In genomic region chr9:96961006-96961405, GRCm38 (mm10) we compare ENCODE assay signal across 8 mouse cellular contexts. TPM values are rescaled to one million over a fixed set of nuclear protein-coding genes. Genes with fewer than 3 reads are reported as not detected.
DNase-seq lines count a peak whose midpoint lies in the region; ATAC-seq and TF ChIP-seq lines count a peak whose summit lies in the region.

No protein-coding gene starts in this region.

- no peak overlapping the region for H3K4me2 ChIP-seq in neural tube, embryonic 12.5 days (replicated peaks)

- no peak overlapping the region for H3K27ac ChIP-seq in neural tube, embryonic 12.5 days
- H3K27ac ChIP-seq in small intestine, adult 2 months (ENCODE audit: insufficient read depth, low read depth, low read length): no peak overlapping the region

- H3K9me3 ChIP-seq in neural tube, embryonic 12.5 days: no peaks in the 10 kb centered on the region

- H3K4me3 ChIP-seq in neural tube, embryonic 12.5 days: no peak overlapping the region
- no peak overlapping the region for H3K4me3 ChIP-seq in small intestine, adult 2 months (ENCODE audit: low read depth, low read length)

- WGBS in neural tube, embryonic 12.5 days: 61% methylated on average over 7 of the region's 7 CpGs
- WGBS in small intestine, adult 2 months: 53% methylated on average over 7 of the region's 7 CpGs

- H3K9ac ChIP-seq in neural tube, embryonic 12.5 days: no peak overlapping the region

- 0 out of 2 replicates have a peak, but pooled peaks cover 8% of the 10 kb centered on the region for H3K36me3 ChIP-seq in neural tube, embryonic 12.5 days
- H3K36me3 ChIP-seq in small intestine, adult 2 months (ENCODE audit: control insufficient read depth, insufficient read depth, low read length): no peaks in the 10 kb centered on the region

- intact Hi-C loops in left cerebral cortex, postnatal 25 days (cut with DNase I): loop anchor here (2.0 kb wide), 3 partner anchors 44 to 108 kb away; partner anchors contain the start of gene Spsb4

- ATAC-seq in neural tube, embryonic 12.5 days (ENCODE audit: low FRiP score, low read depth): 0 out of 2 replicates have a peak, but pooled peaks have one; percentile 26
- ATAC-seq in common myeloid progenitor, adult 5-6 weeks (replicated peaks; ENCODE audit: low read depth, poor library complexity, severe bottlenecking): peak; percentile 80

- no peak for TF ChIP-seq POLR2A in small intestine, adult 2 months (IDR thresholded peaks at IDR 0.05; ENCODE audit: low read depth, low read length)

- peak; percentile 25 for DNase-seq in gastrocnemius, adult 18-20 months (ENCODE audit: low spot score)
- no peak for DNase-seq in gastrocnemius, postnatal 4 days (ENCODE audit: low spot score in 2 of 2)
- DNase-seq in neural tube, embryonic 10.5 days (ENCODE audit: extremely low spot score, low spot score): no peak
- peak; percentile 29 to 42 for DNase-seq in left cerebral cortex, postnatal 25 days (ENCODE audit: low spot score in 2 of 2)
- DNase-seq in gastrocnemius, adult 8-10 months (ENCODE audit: low spot score in 2 of 2): no peak

- no peaks in the 10 kb centered on the region for H3K27me3 ChIP-seq in neural tube, embryonic 12.5 days (replicated peaks)
- H3K27me3 ChIP-seq in small intestine, adult 2 months (ENCODE audit: control insufficient read depth, insufficient read depth, low read length): no peaks in the 10 kb centered on the region

- peaks cover 51% of the 10 kb centered on the region for H3K4me1 ChIP-seq in neural tube, embryonic 12.5 days
- no peaks in the 10 kb centered on the region; the same call in none of the 2 replicates for H3K4me1 ChIP-seq in small intestine, adult 2 months (ENCODE audit: control insufficient read depth, insufficient read depth, insufficient read length, low read length)

- peak; percentile 45; the same call in 1 of the 2 replicates for TF ChIP-seq CTCF in small intestine, adult 2 months (IDR thresholded peaks at IDR 0.05; ENCODE audit: extremely low read depth, insufficient read length, insufficient replicate concordance, low read depth, low read length)

RNA-seq across cellular contexts. Expression of gene Spsb4, which starts 57.6 kb away (rescaled TPM):
- 1 to 10 TPM; 1.3 to 2.2 TPM for total RNA-seq in gastrocnemius, adult 18-20 months (2021)
- 10 to 100 TPM; 16.1 to 18.0 TPM for total RNA-seq in gastrocnemius, postnatal 4 days (2021)
- polyA plus RNA-seq in neural tube, embryonic 12.5 days (2016; fragmentation: Nextera tagmentation; extraction: Ambion mirVana): 126 TPM in 2 replicates
- 0.78 and 2.0 TPM in 2 replicates for total RNA-seq in common myeloid progenitor, adult 5-6 weeks (2017)
- total RNA-seq in left cerebral cortex, postnatal 25 days (2021): 1 to 10 TPM; 6.4 to 7.2 TPM
- polyA plus RNA-seq in small intestine, adult 2 months (2012; rRNA removed): 0.24 and 0.56 TPM in 2 replicates
- total RNA-seq in gastrocnemius, adult 8-10 months (2022): 1 to 10 TPM in 2 of 4 experiments, under 1 TPM in 2; 0.86 to 1.7 (median 1.1) TPM

Comparison
In these comparisons a context has a peak if more than half of its experiments do, and no peak if none do; other contexts are left out.
1. DNase-seq: peak in gastrocnemius, adult 18-20 months (single experiment) and left cerebral cortex, postnatal 25 days (2 of 2); none in gastrocnemius, postnatal 4 days (0 of 2), neural tube, embryonic 10.5 days (single experiment) and gastrocnemius, adult 8-10 months (0 of 2).